Mouse (Mus musculus): ENCODE results near the gene Tbc1d5. TPM values are rescaled to one million over a fixed set of nuclear protein-coding genes. Genes with fewer than 3 reads are reported as not detected.

Gene Tbc1d5
- polyA plus RNA-seq, 1 experiment from 2014 or later, result 13.9 TPM

DNA sequence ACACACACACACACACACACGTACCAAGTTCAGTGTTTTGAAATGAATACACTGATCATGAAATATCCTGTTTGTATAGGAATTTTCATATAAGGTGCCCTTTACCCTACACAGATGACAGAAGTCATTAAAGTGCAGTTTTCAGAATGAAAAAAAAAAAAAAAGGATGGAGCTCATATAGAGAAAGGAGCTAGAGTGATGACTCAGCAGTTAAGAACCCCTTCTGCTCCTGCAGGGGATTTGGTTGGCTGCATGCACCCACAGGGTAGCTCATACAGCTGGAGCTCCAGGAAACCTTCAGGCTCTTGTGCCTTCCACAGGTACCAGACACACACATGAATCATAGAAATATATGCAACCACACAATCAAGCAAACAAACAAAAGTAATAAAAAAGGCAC lies 213.0 kb downstream of the Tbc1d5 start:
- Histone ChIP-seq H3K4me2 (ENCODE audit: low read depth, low read length, severe bottlenecking) (no peak overlapping the region), H3K9ac (ENCODE audit: low read length) (no peak overlapping the region), H3K27me3 (ENCODE audit: control insufficient read depth, insufficient read depth, low read length) (no peaks in the 10 kb centered on the region), H3K9me3 (ENCODE audit: control insufficient read depth, low read length) (no peaks in the 10 kb centered on the region), H3K27ac (ENCODE audit: low read depth, low read length) (no peak overlapping the region), H3K4me3 (ENCODE audit: low read depth, low read length) (no peak overlapping the region), H3K36me3 (ENCODE audit: control insufficient read depth, insufficient read depth, low read length) (no peaks in the 10 kb centered on the region), H3K4me1 (replicated peaks; ENCODE audit: control insufficient read depth, insufficient read depth, low read length) (no peaks in the 10 kb centered on the region)
- no peak for ATAC-seq (replicated peaks; ENCODE audit: low FRiP score)
- WGBS, result 100% methylated on average over 1 of the region's 1 CpGs
- DNase-seq (ENCODE audit: low spot score), result no peak

DNA sequence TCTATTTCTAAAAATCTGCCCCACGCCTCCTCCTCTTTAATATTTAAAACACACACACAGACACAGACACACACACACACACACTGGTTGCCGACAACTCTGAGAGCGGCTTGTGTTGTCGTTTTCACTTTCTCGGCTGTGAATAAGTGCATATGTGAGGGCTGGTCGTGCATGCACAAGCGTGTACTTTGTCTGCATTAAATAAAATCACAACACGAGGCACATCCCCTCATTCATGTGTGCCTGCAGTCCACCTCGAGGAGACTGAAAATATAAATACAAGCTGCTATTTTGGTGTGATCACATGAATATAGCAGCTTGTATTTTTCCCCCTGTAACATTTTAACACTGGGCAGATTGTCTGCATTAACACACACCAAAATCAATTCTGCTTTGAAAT lies 224.8 kb downstream of the Tbc1d5 start:
- Histone ChIP-seq H3K9ac (ENCODE audit: low read length) (no peak overlapping the region), H3K36me3 (ENCODE audit: control insufficient read depth, insufficient read depth, low read length) (no peaks in the 10 kb centered on the region), H3K4me1 (replicated peaks; ENCODE audit: control insufficient read depth, insufficient read depth, low read length) (no peaks in the 10 kb centered on the region), H3K27ac (ENCODE audit: low read depth, low read length) (no peak overlapping the region), H3K4me2 (ENCODE audit: low read depth, low read length, severe bottlenecking) (no peak overlapping the region), H3K27me3 (ENCODE audit: control insufficient read depth, insufficient read depth, low read length) (no peaks in the 10 kb centered on the region), H3K4me3 (ENCODE audit: low read depth, low read length) (no peak overlapping the region), H3K9me3 (ENCODE audit: control insufficient read depth, low read length) (no peaks in the 10 kb centered on the region)
- no peak for DNase-seq (ENCODE audit: low spot score)
- no peak for ATAC-seq (replicated peaks; ENCODE audit: low FRiP score)
- WGBS, result 86% methylated on average over 9 of the region's 9 CpGs

DNA sequence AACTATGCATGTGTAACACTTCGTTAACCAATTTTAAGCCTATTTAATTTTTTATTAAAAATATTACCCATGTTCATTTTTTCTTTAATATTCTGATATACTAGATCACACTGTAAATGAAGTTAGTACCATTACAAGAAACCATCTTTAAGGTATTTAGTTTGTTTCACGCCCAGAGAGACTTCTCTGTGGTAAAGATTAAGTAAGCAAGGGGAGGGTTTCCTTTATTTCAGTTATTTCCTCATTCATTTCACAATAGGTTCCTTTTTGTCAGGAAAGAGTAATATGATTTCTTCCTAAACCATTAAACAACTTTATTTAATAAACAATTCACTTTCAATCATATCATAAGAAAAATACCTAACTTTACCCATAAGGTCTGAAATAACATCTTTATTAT lies 256.8 kb downstream of the Tbc1d5 start:
- WGBS, result 86% methylated on average over 2 of the region's 2 CpGs
- Histone ChIP-seq H3K9ac (ENCODE audit: low read length) (no peak overlapping the region), H3K36me3 (ENCODE audit: control insufficient read depth, insufficient read depth, low read length) (no peaks in the 10 kb centered on the region), H3K9me3 (ENCODE audit: control insufficient read depth, low read length) (no peaks in the 10 kb centered on the region), H3K4me2 (ENCODE audit: low read depth, low read length, severe bottlenecking) (no peak overlapping the region), H3K4me3 (ENCODE audit: low read depth, low read length) (no peak overlapping the region), H3K4me1 (replicated peaks; ENCODE audit: control insufficient read depth, insufficient read depth, low read length) (no peaks in the 10 kb centered on the region), H3K27ac (ENCODE audit: low read depth, low read length) (no peak overlapping the region), H3K27me3 (ENCODE audit: control insufficient read depth, insufficient read depth, low read length) (no peaks in the 10 kb centered on the region)
- no peak for DNase-seq (ENCODE audit: low spot score)
- ATAC-seq (replicated peaks; ENCODE audit: low FRiP score), result no peak

DNA sequence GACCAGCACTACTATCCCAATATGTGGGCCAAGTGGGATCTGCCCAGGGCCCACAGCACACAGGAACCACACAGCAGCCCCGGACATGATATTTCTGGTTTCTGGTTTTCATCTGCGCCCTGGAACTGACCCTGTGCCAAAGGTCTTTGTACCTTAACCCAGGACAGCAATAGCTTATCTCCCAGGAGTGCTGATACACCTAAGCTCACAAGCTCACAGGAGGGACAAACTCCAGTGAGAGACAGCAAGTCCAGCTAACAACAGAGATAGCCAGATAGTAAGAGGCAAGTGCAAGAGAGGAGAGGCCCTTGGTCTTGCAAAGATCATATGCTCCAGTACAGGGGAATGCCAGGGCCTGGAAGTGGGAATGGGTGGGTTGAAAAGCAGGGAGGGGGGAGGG lies 263.9 kb downstream of the Tbc1d5 start:
- Histone ChIP-seq H3K4me1 (replicated peaks; ENCODE audit: control insufficient read depth, insufficient read depth, low read length) (no peaks in the 10 kb centered on the region), H3K36me3 (ENCODE audit: control insufficient read depth, insufficient read depth, low read length) (no peaks in the 10 kb centered on the region), H3K27me3 (ENCODE audit: control insufficient read depth, insufficient read depth, low read length) (no peaks in the 10 kb centered on the region), H3K9me3 (ENCODE audit: control insufficient read depth, low read length) (no peaks in the 10 kb centered on the region), H3K9ac (ENCODE audit: low read length) (no peak overlapping the region), H3K4me2 (ENCODE audit: low read depth, low read length, severe bottlenecking) (no peak overlapping the region), H3K4me3 (ENCODE audit: low read depth, low read length) (no peak overlapping the region), H3K27ac (ENCODE audit: low read depth, low read length) (no peak overlapping the region)
- 96% methylated on average over 2 of the region's 2 CpGs for WGBS
- DNase-seq (ENCODE audit: low spot score), result no peak
- ATAC-seq (replicated peaks; ENCODE audit: low FRiP score), result no peak

DNA sequence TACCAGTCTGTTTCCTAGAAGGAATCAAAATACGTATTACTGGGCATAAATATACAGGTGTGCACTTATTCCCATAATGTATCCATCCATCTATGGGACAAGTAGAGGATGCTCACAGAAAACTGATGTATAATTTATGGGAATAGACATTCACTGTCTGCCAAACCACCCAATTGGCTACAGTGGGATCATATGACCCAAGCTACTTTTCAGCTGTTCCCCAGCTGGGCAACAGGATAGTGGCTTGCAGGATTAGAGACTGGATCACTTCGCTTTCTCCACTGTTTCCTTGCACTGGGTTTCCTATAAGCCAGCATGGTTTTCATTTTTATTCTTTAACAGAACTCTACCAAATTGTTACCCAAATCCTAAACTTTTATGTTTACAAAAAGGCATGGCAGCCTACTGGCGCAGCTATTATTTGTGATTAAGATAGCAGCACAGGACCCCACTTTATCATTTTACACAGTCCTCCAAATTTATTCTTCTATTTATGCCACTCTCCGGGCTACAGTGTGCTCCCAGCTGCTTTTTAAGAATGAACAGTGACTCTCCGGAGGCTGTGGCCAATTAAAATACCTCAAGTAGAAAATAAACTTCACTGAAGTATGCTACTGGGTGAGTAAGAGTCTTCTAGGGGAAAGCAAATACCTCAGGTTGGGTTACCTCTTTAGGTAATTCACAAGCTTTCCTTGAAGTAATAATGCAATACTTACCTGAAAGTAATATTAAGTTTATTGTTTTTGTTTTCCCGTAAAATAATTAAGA lies 270.4 kb downstream of the Tbc1d5 start:
- DNase-seq (ENCODE audit: low spot score) (no peak), ATAC-seq (replicated peaks; ENCODE audit: low FRiP score) (no peak)
- Histone ChIP-seq H3K4me1 (replicated peaks; ENCODE audit: control insufficient read depth, insufficient read depth, low read length) (peaks cover 2% of the 10 kb centered on the region; the same call in 1 of the 2 replicates), H3K4me3 (ENCODE audit: low read depth, low read length) (no peak overlapping the region), H3K27me3 (ENCODE audit: control insufficient read depth, insufficient read depth, low read length) (no peaks in the 10 kb centered on the region), H3K9me3 (ENCODE audit: control insufficient read depth, low read length) (no peaks in the 10 kb centered on the region), H3K4me2 (ENCODE audit: low read depth, low read length, severe bottlenecking) (no peak overlapping the region), H3K9ac (ENCODE audit: low read length) (no peak overlapping the region), H3K27ac (ENCODE audit: low read depth, low read length) (no peak overlapping the region), H3K36me3 (ENCODE audit: control insufficient read depth, insufficient read depth, low read length) (no peaks in the 10 kb centered on the region)
- 70% methylated on average over 6 of the region's 6 CpGs for WGBS

DNA sequence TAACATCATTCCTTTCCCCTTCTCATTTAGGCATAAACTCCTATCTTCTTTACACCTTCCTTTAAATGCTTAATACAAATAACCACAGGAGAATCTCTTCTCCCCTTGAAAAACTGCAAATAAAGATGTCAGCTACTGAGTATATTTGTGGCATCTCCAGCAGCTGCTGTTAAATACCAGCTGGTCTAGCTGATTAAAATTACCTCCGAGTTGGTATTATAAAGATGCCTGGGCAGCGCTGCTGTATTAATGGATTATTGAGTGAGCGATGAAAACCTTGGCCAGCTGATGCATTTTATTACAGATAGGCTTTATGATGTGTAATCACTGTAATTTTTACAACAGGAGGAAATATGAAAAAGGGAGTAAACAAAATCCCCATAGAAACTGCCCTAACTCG lies 271.0 kb downstream of the Tbc1d5 start:
- Histone ChIP-seq H3K9ac (ENCODE audit: low read length) (no peak overlapping the region), H3K4me1 (replicated peaks; ENCODE audit: control insufficient read depth, insufficient read depth, low read length) (peaks cover 2% of the 10 kb centered on the region; the same call in 1 of the 2 replicates), H3K27me3 (ENCODE audit: control insufficient read depth, insufficient read depth, low read length) (no peaks in the 10 kb centered on the region), H3K4me3 (ENCODE audit: low read depth, low read length) (no peak overlapping the region), H3K4me2 (ENCODE audit: low read depth, low read length, severe bottlenecking) (no peak overlapping the region), H3K36me3 (ENCODE audit: control insufficient read depth, insufficient read depth, low read length) (no peaks in the 10 kb centered on the region), H3K9me3 (ENCODE audit: control insufficient read depth, low read length) (no peaks in the 10 kb centered on the region), H3K27ac (ENCODE audit: low read depth, low read length) (no peak overlapping the region)
- ATAC-seq (replicated peaks; ENCODE audit: low FRiP score), result no peak
- no peak for DNase-seq (ENCODE audit: low spot score)
- 87% methylated on average over 4 of the region's 4 CpGs for WGBS

DNA sequence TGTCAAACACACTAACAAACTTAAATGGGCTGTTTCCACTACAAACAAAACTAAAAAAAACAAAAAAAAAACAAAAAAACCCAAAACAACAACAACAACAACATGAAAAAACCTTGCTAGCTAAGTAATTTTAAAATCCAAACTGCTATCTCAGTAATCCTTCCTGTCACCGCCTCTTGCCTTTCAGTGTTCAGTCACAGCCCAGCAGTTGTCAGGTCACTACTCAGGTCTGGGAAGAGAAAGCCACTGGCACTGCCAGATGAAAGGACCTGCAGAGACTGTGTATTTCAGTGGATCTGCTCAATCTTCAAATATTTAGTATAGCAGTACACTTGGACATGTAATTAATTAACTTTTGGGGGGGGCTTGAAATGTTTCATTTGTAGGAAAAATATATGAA lies 272.5 kb downstream of the Tbc1d5 start:
- no peak overlapping the region for H3K4me3 ChIP-seq (ENCODE audit: low read depth, low read length)
- H3K36me3 ChIP-seq (ENCODE audit: control insufficient read depth, insufficient read depth, low read length), result no peaks in the 10 kb centered on the region
- DNase-seq (ENCODE audit: low spot score) (no peak), ATAC-seq (replicated peaks; ENCODE audit: low FRiP score) (no peak)
- peaks cover 2% of the 10 kb centered on the region; the same call in 1 of the 2 replicates for H3K4me1 ChIP-seq (replicated peaks; ENCODE audit: control insufficient read depth, insufficient read depth, low read length)
- no peak overlapping the region for H3K9ac ChIP-seq (ENCODE audit: low read length)
- 35% methylated on average over 1 of the region's 1 CpGs for WGBS
- no peaks in the 10 kb centered on the region for H3K27me3 ChIP-seq (ENCODE audit: control insufficient read depth, insufficient read depth, low read length)
- H3K4me2 ChIP-seq (ENCODE audit: low read depth, low read length, severe bottlenecking), result no peak overlapping the region
- H3K27ac ChIP-seq (ENCODE audit: low read depth, low read length), result no peak overlapping the region
- H3K9me3 ChIP-seq (ENCODE audit: control insufficient read depth, low read length), result no peaks in the 10 kb centered on the region

DNA sequence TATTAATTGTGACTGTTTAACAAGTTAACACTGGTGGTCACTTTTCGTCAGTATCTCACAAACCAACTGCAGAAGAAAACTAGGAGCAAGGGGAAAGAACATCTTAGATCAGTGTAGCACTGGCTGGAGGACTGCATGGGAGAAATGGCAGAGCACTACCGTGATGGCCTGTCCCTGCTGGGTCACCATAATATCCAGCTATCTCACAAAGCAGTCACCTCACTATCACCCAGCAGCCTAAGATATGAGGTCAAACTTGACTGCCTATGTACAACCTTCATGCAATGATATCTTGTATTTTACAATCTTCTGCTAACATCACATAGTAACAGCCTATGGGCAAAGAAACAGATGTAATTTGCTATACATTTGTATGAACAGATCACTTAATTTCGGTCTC lies 274.7 kb downstream of the Tbc1d5 start:
- no peaks in the 10 kb centered on the region for H3K27me3 ChIP-seq (ENCODE audit: control insufficient read depth, insufficient read depth, low read length)
- no peaks in the 10 kb centered on the region for H3K9me3 ChIP-seq (ENCODE audit: control insufficient read depth, low read length)
- DNase-seq (ENCODE audit: low spot score) (no peak), ATAC-seq (replicated peaks; ENCODE audit: low FRiP score) (no peak)
- no peak overlapping the region for H3K4me3 ChIP-seq (ENCODE audit: low read depth, low read length)
- no peak overlapping the region for H3K4me2 ChIP-seq (ENCODE audit: low read depth, low read length, severe bottlenecking)
- H3K9ac ChIP-seq (ENCODE audit: low read length), result no peak overlapping the region
- WGBS, result 87% methylated on average over 3 of the region's 3 CpGs
- no peak overlapping the region for H3K27ac ChIP-seq (ENCODE audit: low read depth, low read length)
- no peaks in the 10 kb centered on the region for H3K36me3 ChIP-seq (ENCODE audit: control insufficient read depth, insufficient read depth, low read length)
- peaks cover 2% of the 10 kb centered on the region; the same call in 1 of the 2 replicates for H3K4me1 ChIP-seq (replicated peaks; ENCODE audit: control insufficient read depth, insufficient read depth, low read length)

DNA sequence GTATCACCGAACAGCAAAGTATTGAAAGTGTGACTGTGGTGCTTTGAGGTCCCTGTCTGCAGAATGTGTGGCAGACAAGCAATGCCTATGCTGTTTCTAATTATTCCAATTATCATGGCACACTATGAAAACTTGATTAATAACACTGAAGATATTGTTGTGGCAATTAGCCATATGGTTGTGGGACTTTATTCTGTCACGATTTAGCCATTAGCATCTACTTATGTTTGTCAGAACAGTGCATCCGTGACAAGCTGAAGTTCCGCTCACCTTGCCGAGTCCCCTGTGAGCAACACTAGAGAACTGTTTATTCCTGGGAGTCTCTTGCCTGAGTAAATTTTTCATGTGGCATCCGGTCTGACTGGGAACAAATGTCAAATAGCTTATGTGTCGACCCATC lies 281.3 kb downstream of the Tbc1d5 start:
- H3K27me3 ChIP-seq (ENCODE audit: control insufficient read depth, insufficient read depth, low read length), result no peaks in the 10 kb centered on the region
- 90% methylated on average over 7 of the region's 7 CpGs for WGBS

More for the DNA sequence above, 281.3 kb downstream of the Tbc1d5 start:
- Histone ChIP-seq H3K36me3 (ENCODE audit: control insufficient read depth, insufficient read depth, low read length) (no peaks in the 10 kb centered on the region), H3K27ac (ENCODE audit: low read depth, low read length) (no peak overlapping the region), H3K4me1 (replicated peaks; ENCODE audit: control insufficient read depth, insufficient read depth, low read length) (no peaks in the 10 kb centered on the region), H3K4me2 (ENCODE audit: low read depth, low read length, severe bottlenecking) (no peak overlapping the region), H3K4me3 (ENCODE audit: low read depth, low read length) (no peak overlapping the region), H3K9ac (ENCODE audit: low read length) (no peak overlapping the region), H3K9me3 (ENCODE audit: control insufficient read depth, low read length) (no peaks in the 10 kb centered on the region)
- no peak for DNase-seq (ENCODE audit: low spot score)
- no peak for ATAC-seq (replicated peaks; ENCODE audit: low FRiP score)

Data from forebrain, embryonic 11.5 days (tissue).